Mouse (Mus musculus): ENCODE data around the gene Pck2. TPM values are rescaled to one million over a fixed set of nuclear protein-coding genes. Genes with fewer than 3 reads are reported as not detected.

Gene Pck2
- polyA plus RNA-seq, 1 experiment from 2014 or later = 109 TPM

- POLR2A ChIA-PET = no interaction called here
- ATAC-seq = no peak
- in situ Hi-C loops (cut with MboI; ENCODE audit: low pct_unique_long_range_greater_than_20kb) = no loop called here
- no peaks in the 10 kb centered on the region for H3K27me3 ChIP-seq
- TF ChIP-seq CTCF (IDR thresholded peaks at IDR 0.05) = no peak
- DNase-seq (ENCODE audit: low read depth, low spot score) = no peak
- CTCF ChIA-PET = no interaction called here
Measured at GRCm38 (mm10) chr14:55567496-55567895, 27.4 kb downstream of the Pck2 start.

- no peaks in the 10 kb centered on the region for H3K27me3 ChIP-seq
- no peak for TF ChIP-seq CTCF (IDR thresholded peaks at IDR 0.05)
- no peak for DNase-seq (ENCODE audit: low read depth, low spot score)
- POLR2A ChIA-PET = no interaction called here
- in situ Hi-C loops (cut with MboI; ENCODE audit: low pct_unique_long_range_greater_than_20kb) = no loop called here
- CTCF ChIA-PET = no interaction called here
- ATAC-seq = no peak
Measured at GRCm38 (mm10) chr14:55570588-55570987, 30.5 kb downstream of the Pck2 start.

GRCm38 (mm10) chr14:55571760-55572159 lies 31.7 kb downstream of the Pck2 start:
- in situ Hi-C loops (cut with MboI; ENCODE audit: low pct_unique_long_range_greater_than_20kb) = no loop called here
- ChIA-PET POLR2A (interaction anchor here (0.8 to 1.5 kb wide), 2 partner anchors 10 to 18 kb away, joined by 3 read pairs; no protein-coding TSS in a partner anchor), CTCF (interaction anchor here (0.8 kb wide), 1 partner anchor 14 kb away, joined by 3 read pairs; no protein-coding TSS in a partner anchor)
- no peaks in the 10 kb centered on the region for H3K27me3 ChIP-seq
- DNase-seq (ENCODE audit: low read depth, low spot score) (no peak), ATAC-seq (no peak)
- no peak for TF ChIP-seq CTCF (IDR thresholded peaks at IDR 0.05)

- ChIA-PET CTCF (interaction anchor here (1.1 to 1.2 kb wide), 2 partner anchors 13 to 78 kb away, joined by 3 to 5 read pairs; no protein-coding TSS in a partner anchor), POLR2A (no interaction called here)
- no peaks in the 10 kb centered on the region for H3K27me3 ChIP-seq
- in situ Hi-C loops (cut with MboI; ENCODE audit: low pct_unique_long_range_greater_than_20kb) = loop anchor here (25.0 kb wide), 1 partner anchor 688 kb away; the partner anchor contains the start of genes Bcl2l2, Gm20521, Pabpn1 and Ppp1r3e
- DNase-seq (ENCODE audit: low read depth, low spot score) (no peak), ATAC-seq (no peak)
- TF ChIP-seq CTCF (IDR thresholded peaks at IDR 0.05) = no peak
Measured at GRCm38 (mm10) chr14:55575302-55575701, 35.2 kb downstream of the Pck2 start, which contains the start of gene Fitm1. TSS of gene Fitm1 (plus strand) at chr14:55575617.

- ATAC-seq = no peak
- CTCF ChIA-PET = interaction anchor here (1.2 kb wide), 1 partner anchor 78 kb away, joined by 3 read pairs; no protein-coding TSS in a partner anchor
Measured at GRCm38 (mm10) chr14:55575711-55576110, 35.6 kb downstream of the Pck2 start.

GRCm38 (mm10) chr14:55576376-55576775 lies 36.3 kb downstream of the Pck2 start:
- ChIA-PET CTCF (interaction anchor here (1.2 kb wide), 1 partner anchor 79 kb away, joined by 3 read pairs; no protein-coding TSS in a partner anchor), POLR2A (interaction anchor here (4.5 kb wide), 1 partner anchor 15 kb away, joined by 19 read pairs; the partner anchor contains the start of genes A730061H03Rik and Dcaf11)
- ATAC-seq = no peak
- DNase-seq (ENCODE audit: low read depth, low spot score) = no peak
- no peaks in the 10 kb centered on the region for H3K27me3 ChIP-seq
- in situ Hi-C loops (cut with MboI; ENCODE audit: low pct_unique_long_range_greater_than_20kb) = loop anchor here (25.0 kb wide), 1 partner anchor 689 kb away; the partner anchor contains the start of genes Bcl2l2, Gm20521, Pabpn1 and Ppp1r3e
- TF ChIP-seq CTCF (IDR thresholded peaks at IDR 0.05) = no peak

More at GRCm38 (mm10) chr14:55575711-55576110, 35.6 kb downstream of the Pck2 start:
- no peaks in the 10 kb centered on the region for H3K27me3 ChIP-seq
- in situ Hi-C loops (cut with MboI; ENCODE audit: low pct_unique_long_range_greater_than_20kb) = loop anchor here (25.0 kb wide), 1 partner anchor 688 kb away; the partner anchor contains the start of genes Bcl2l2, Gm20521, Pabpn1 and Ppp1r3e
- TF ChIP-seq CTCF (IDR thresholded peaks at IDR 0.05) = no peak
- POLR2A ChIA-PET = interaction anchor here (4.5 kb wide), 1 partner anchor 15 kb away, joined by 19 read pairs; the partner anchor contains the start of genes A730061H03Rik and Dcaf11
- DNase-seq (ENCODE audit: low read depth, low spot score) = no peak

- no peaks in the 10 kb centered on the region for H3K27me3 ChIP-seq
- DNase-seq (ENCODE audit: low read depth, low spot score) (no peak), ATAC-seq (peak; percentile 84)
- POLR2A ChIA-PET = interaction anchor here (2.0 to 4.5 kb wide), 2 partner anchors 13 to 17 kb away, joined by 7 to 19 read pairs; partner anchors contain the start of genes A730061H03Rik, Dcaf11, Psme2 and Rnf31
- CTCF ChIA-PET = interaction anchor here (1.4 to 1.9 kb wide), 3 partner anchors 12 to 22 kb away, joined by 3 to 11 read pairs (median 8); partner anchors contain the start of gene Psme2
- no peak for TF ChIP-seq CTCF (IDR thresholded peaks at IDR 0.05)
- in situ Hi-C loops (cut with MboI; ENCODE audit: low pct_unique_long_range_greater_than_20kb) = loop anchor here (25.0 kb wide), 1 partner anchor 691 kb away; the partner anchor contains the start of genes Bcl2l2, Gm20521, Pabpn1 and Ppp1r3e
Measured at GRCm38 (mm10) chr14:55577871-55578667, 38.0 kb downstream of the Pck2 start, which contains the start of gene Psme1. TSS of gene Psme1 (plus strand) at chr14:55578123.

GRCm38 (mm10) chr14:55578668-55579269 lies 38.7 kb downstream of the Pck2 start:
- TF ChIP-seq CTCF (IDR thresholded peaks at IDR 0.05) = no peak
- ATAC-seq = peak; percentile 26
- ChIA-PET CTCF (interaction anchor here (1.4 to 1.9 kb wide), 3 partner anchors 12 to 22 kb away, joined by 3 to 11 read pairs (median 8); partner anchors contain the start of gene Psme2), POLR2A (interaction anchor here (0.6 to 4.5 kb wide), 3 partner anchors 12 to 1088 kb away, joined by 3 to 19 read pairs (median 7); partner anchors contain the start of genes A730061H03Rik, Dcaf11, Psme2 and Rnf31)
- in situ Hi-C loops (cut with MboI; ENCODE audit: low pct_unique_long_range_greater_than_20kb) = loop anchor here (25.0 kb wide), 1 partner anchor 691 kb away; the partner anchor contains the start of genes Bcl2l2, Gm20521, Pabpn1 and Ppp1r3e
- no peak for DNase-seq (ENCODE audit: low read depth, low spot score)
- no peaks in the 10 kb centered on the region for H3K27me3 ChIP-seq

- ATAC-seq (no peak), DNase-seq (ENCODE audit: low read depth, low spot score) (no peak)
- CTCF ChIA-PET = no interaction called here
- POLR2A ChIA-PET = interaction anchor here (0.6 to 4.5 kb wide), 3 partner anchors 11 to 1087 kb away, joined by 3 to 19 read pairs (median 7); partner anchors contain the start of genes A730061H03Rik, Dcaf11, Psme2 and Rnf31
- H3K27me3 ChIP-seq = no peaks in the 10 kb centered on the region
- no peak for TF ChIP-seq CTCF (IDR thresholded peaks at IDR 0.05)
- in situ Hi-C loops (cut with MboI; ENCODE audit: low pct_unique_long_range_greater_than_20kb) = loop anchor here (25.0 kb wide), 1 partner anchor 693 kb away; the partner anchor contains the start of genes Bcl2l2, Gm20521, Pabpn1 and Ppp1r3e
Measured at GRCm38 (mm10) chr14:55579511-55580496, 39.7 kb downstream of the Pck2 start.
